Mouse (Mus musculus) midbrain, embryonic 10.5 days (tissue): ENCODE results near the gene Zranb1. TPM values are rescaled to one million over a fixed set of nuclear protein-coding genes. Genes with fewer than 3 reads are reported as not detected.

Source experiments
- DNase-seq: peaks from one replicate; pipeline ENCODE4 v3.0.0-alpha.2; 2017; ENCODE audit warnings: low spot score
- H3K27ac ChIP-seq: fragments of 300-500 bp; sonication (generic); replicated peaks from 2 replicates; pipeline ENCODE4 v1.5.1; 2016; ENCODE audit warnings: mild to moderate bottlenecking
- H3K27me3 ChIP-seq: fragments of 300-500 bp; sonication (generic); 2 replicates; pipeline ENCODE4 v1.6.1; 2016; ENCODE audit warnings: low read depth, mild to moderate bottlenecking; ENCODE audit not compliant: poor library complexity, severe bottlenecking
- H3K36me3 ChIP-seq: fragments of 300-500 bp; sonication (generic); 2 replicates; pipeline ENCODE4 v1.6.1; 2016; ENCODE audit warnings: mild to moderate bottlenecking, moderate library complexity
- H3K4me1 ChIP-seq: fragments of 300-500 bp; sonication (generic); 2 replicates; pipeline ENCODE4 v1.6.1; 2016
- H3K4me3 ChIP-seq: fragments of 300-500 bp; sonication (generic); 2 replicates; pipeline ENCODE4 v1.5.1; 2016; ENCODE audit warnings: mild to moderate bottlenecking, moderate library complexity
- H3K9me3 ChIP-seq: fragments of 300-500 bp; sonication (generic); replicated peaks from 2 replicates; pipeline ENCODE4 v1.6.1; 2016; ENCODE audit warnings: mild to moderate bottlenecking
- whole genome bisulfite sequencing: fragments of 180-500 bp; shearing (Covaris S2); methylation state at CpG from one replicate; pipeline ENCODE4 v1.1.7; 2016; 5-methylcytosine and 5-hydroxymethylcytosine counted together
- polyA plus RNA-seq: library from polyadenylated mRNA; unstranded; fragments of >200 nt; fragmentation: Nextera tagmentation; extraction: Ambion mirVana; gene quantifications from 2 replicates; pipeline ENCODE4 v1.2.1, GENCODE M21; 2016

Gene Zranb1
- polyA plus RNA-seq, 1 experiment from 2014 or later, result 8.1 TPM

GRCm38 (mm10) chr7:132894841-132895555 is 35.9 kb upstream of the Zranb1 start:
- no peak for DNase-seq
- H3K27ac ChIP-seq, result no peak overlapping the region
- H3K9me3 ChIP-seq, result no peaks in the 10 kb centered on the region
- WGBS, result 83% methylated on average over 7 of the region's 7 CpGs
- H3K4me3 ChIP-seq, result no peak overlapping the region
- H3K36me3 ChIP-seq, result no peaks in the 10 kb centered on the region
- no peaks in the 10 kb centered on the region for H3K27me3 ChIP-seq
- no peaks in the 10 kb centered on the region for H3K4me1 ChIP-seq

GRCm38 (mm10) chr7:132896206-132896815 is 34.6 kb upstream of the Zranb1 start:
- H3K36me3 ChIP-seq, result no peaks in the 10 kb centered on the region
- no peak for DNase-seq
- H3K9me3 ChIP-seq, result no peaks in the 10 kb centered on the region
- no peaks in the 10 kb centered on the region for H3K27me3 ChIP-seq
- no peak overlapping the region for H3K27ac ChIP-seq
- 87% methylated on average over 9 of the region's 9 CpGs for WGBS
- no peaks in the 10 kb centered on the region for H3K4me1 ChIP-seq
- H3K4me3 ChIP-seq, result no peak overlapping the region

- H3K9me3 ChIP-seq, result no peaks in the 10 kb centered on the region
- no peaks in the 10 kb centered on the region for H3K36me3 ChIP-seq
- H3K27me3 ChIP-seq, result no peaks in the 10 kb centered on the region
- no peak for DNase-seq
- no peak overlapping the region for H3K27ac ChIP-seq
- WGBS, result 87% methylated on average over 10 of the region's 10 CpGs
- H3K4me3 ChIP-seq, result no peak overlapping the region
- no peaks in the 10 kb centered on the region for H3K4me1 ChIP-seq
Measured at GRCm38 (mm10) chr7:132897258-132897657, 33.7 kb upstream of the Zranb1 start.

GRCm38 (mm10) chr7:132898234-132898633 is 32.7 kb upstream of the Zranb1 start:
- no peak overlapping the region for H3K4me3 ChIP-seq
- H3K27ac ChIP-seq, result no peak overlapping the region
- no peak for DNase-seq

GRCm38 (mm10) chr7:132900826-132901531 is 30.0 kb upstream of the Zranb1 start:
- no peaks in the 10 kb centered on the region for H3K27me3 ChIP-seq
- no peaks in the 10 kb centered on the region for H3K36me3 ChIP-seq
- no peaks in the 10 kb centered on the region for H3K9me3 ChIP-seq
- H3K4me1 ChIP-seq, result no peaks in the 10 kb centered on the region
- WGBS, result 54% methylated on average over 2 of the region's 2 CpGs
- H3K4me3 ChIP-seq, result no peak overlapping the region
- no peak overlapping the region for H3K27ac ChIP-seq
- no peak for DNase-seq

More at GRCm38 (mm10) chr7:132898234-132898633, 32.7 kb upstream of the Zranb1 start:
- Histone ChIP-seq H3K4me1 (no peaks in the 10 kb centered on the region), H3K27me3 (no peaks in the 10 kb centered on the region), H3K36me3 (no peaks in the 10 kb centered on the region), H3K9me3 (no peaks in the 10 kb centered on the region)
- 87% methylated on average over 2 of the region's 2 CpGs for WGBS

GRCm38 (mm10) chr7:132903796-132904195 is 27.1 kb upstream of the Zranb1 start:
- no peaks in the 10 kb centered on the region for H3K27me3 ChIP-seq
- H3K36me3 ChIP-seq, result no peaks in the 10 kb centered on the region
- no peak overlapping the region for H3K4me3 ChIP-seq
- no peak overlapping the region for H3K27ac ChIP-seq
- 83% methylated on average over 3 of the region's 3 CpGs for WGBS
- no peak for DNase-seq
- peaks cover 9% of the 10 kb centered on the region; the same call in 1 of the 2 replicates for H3K9me3 ChIP-seq
- H3K4me1 ChIP-seq, result no peaks in the 10 kb centered on the region

- 22% methylated on average over 3 of the region's 3 CpGs for WGBS
- Histone ChIP-seq H3K4me1 (0 out of 2 replicates have a peak, but pooled peaks cover 3% of the 10 kb centered on the region), H3K36me3 (no peaks in the 10 kb centered on the region), H3K27ac (no peak overlapping the region), H3K4me3 (no peak overlapping the region), H3K27me3 (no peaks in the 10 kb centered on the region), H3K9me3 (peaks cover 7% of the 10 kb centered on the region; the same call in 1 of the 2 replicates)
- DNase-seq, result no peak
Measured at GRCm38 (mm10) chr7:132921971-132922370, 9.0 kb upstream of the Zranb1 start.

GRCm38 (mm10) chr7:132925227-132925626 is 5.7 kb upstream of the Zranb1 start:
- Histone ChIP-seq H3K36me3 (no peaks in the 10 kb centered on the region), H3K27ac (no peak overlapping the region), H3K9me3 (no peaks in the 10 kb centered on the region), H3K4me1 (0 out of 2 replicates have a peak, but pooled peaks cover 5% of the 10 kb centered on the region), H3K27me3 (no peaks in the 10 kb centered on the region), H3K4me3 (no peak overlapping the region)
- DNase-seq, result no peak
- WGBS, result 77% methylated on average over 2 of the region's 2 CpGs

- Histone ChIP-seq H3K27me3 (no peaks in the 10 kb centered on the region), H3K4me3 (no peak overlapping the region), H3K9me3 (no peaks in the 10 kb centered on the region), H3K27ac (no peak overlapping the region), H3K4me1 (peaks cover 7% of the 10 kb centered on the region), H3K36me3 (no peaks in the 10 kb centered on the region)
- 69% methylated on average over 3 of the region's 3 CpGs for WGBS
- no peak for DNase-seq
Measured at GRCm38 (mm10) chr7:132927201-132927600, 3.7 kb upstream of the Zranb1 start.

GRCm38 (mm10) chr7:132930055-132930454 is 887 bp upstream of the Zranb1 start:
- Histone ChIP-seq H3K4me3 (peak overlapping the region; percentile 95), H3K27me3 (no peaks in the 10 kb centered on the region), H3K36me3 (no peaks in the 10 kb centered on the region), H3K27ac (peak overlapping the region; percentile 97), H3K4me1 (peaks cover 22% of the 10 kb centered on the region), H3K9me3 (no peaks in the 10 kb centered on the region)
- WGBS, result 81% methylated on average over 5 of the region's 5 CpGs
- DNase-seq, result no peak

- peak; percentile 62 for DNase-seq
- Histone ChIP-seq H3K4me1 (peaks cover 22% of the 10 kb centered on the region), H3K4me3 (peak overlapping the region; percentile 95), H3K27me3 (no peaks in the 10 kb centered on the region), H3K36me3 (no peaks in the 10 kb centered on the region), H3K9me3 (no peaks in the 10 kb centered on the region), H3K27ac (peak overlapping the region; percentile 97)
- under 1% methylated on average over 29 of the region's 55 CpGs for WGBS
Measured at GRCm38 (mm10) chr7:132931560-132932351, 814 bp downstream of the Zranb1 start.

- WGBS, result 87% methylated on average over 1 of the region's 1 CpGs
- Histone ChIP-seq H3K27ac (no peak overlapping the region), H3K4me1 (peaks cover 22% of the 10 kb centered on the region), H3K36me3 (no peaks in the 10 kb centered on the region), H3K27me3 (no peaks in the 10 kb centered on the region), H3K9me3 (no peaks in the 10 kb centered on the region), H3K4me3 (no peak overlapping the region)
- DNase-seq, result no peak
Measured at GRCm38 (mm10) chr7:132933331-132933730, 2.4 kb downstream of the Zranb1 start.
